Mouse (Mus musculus) liver, postnatal 0 days (tissue): Measurements from ENCODE around the gene Mad1l1. TPM values are rescaled to one million over a fixed set of nuclear protein-coding genes. Genes with fewer than 3 reads are reported as not detected.

Experiments used
- ATAC-seq: fragments of 200-750 bp; cut with Nextera tagmentation; 2 replicates; pipeline ENCODE4 v1.8.0; 2017; ENCODE audit warnings: mild to moderate bottlenecking, moderate library complexity
- DNase-seq: peaks from one replicate; pipeline ENCODE4 v3.0.0-alpha.2; 2016
- H3K27ac ChIP-seq: fragments of 300-500 bp; sonication (generic); 2 replicates; pipeline ENCODE4 v1.5.1; 2014; ENCODE audit warnings: antibody characterized with exemption, moderate library complexity, mild to moderate bottlenecking, low read depth
- H3K27me3 ChIP-seq: fragments of 300-500 bp; sonication (generic); 2 replicates; pipeline ENCODE4 v1.6.1; 2014; ENCODE audit warnings: low read length, control low read depth, mixed read lengths; ENCODE audit not compliant: insufficient read depth
- H3K36me3 ChIP-seq: fragments of 300-500 bp; sonication (generic); replicated peaks from 2 replicates; pipeline ENCODE4 v1.6.1; 2014; ENCODE audit warnings: mild to moderate bottlenecking, control low read depth, low read length, moderate library complexity, mixed read lengths; ENCODE audit not compliant: insufficient read depth
- H3K4me1 ChIP-seq: fragments of 300-500 bp; sonication (generic); 2 replicates; pipeline ENCODE4 v1.6.1; 2014; ENCODE audit warnings: antibody characterized with exemption, mild to moderate bottlenecking, control low read depth; ENCODE audit not compliant: insufficient read depth
- H3K4me2 ChIP-seq: fragments of 300-500 bp; sonication (generic); 2 replicates; pipeline ENCODE4 v1.6.1; 2014; ENCODE audit warnings: low read depth, mild to moderate bottlenecking, low read length, moderate library complexity, mixed read lengths
- H3K4me3 ChIP-seq: fragments of 300-500 bp; sonication (generic); 2 replicates; pipeline ENCODE4 v1.5.1; 2014; ENCODE audit warnings: low read depth, low read length
- H3K9ac ChIP-seq: fragments of 300-500 bp; sonication (generic); replicated peaks from 2 replicates; pipeline ENCODE4 v1.6.1; 2014; ENCODE audit warnings: mild to moderate bottlenecking, moderate library complexity
- H3K9me3 ChIP-seq: fragments of 300-500 bp; sonication (generic); 2 replicates; pipeline ENCODE4 v1.6.1; 2016; ENCODE audit warnings: mild to moderate bottlenecking, control low read depth, low read length, mixed read lengths
- CTCF ChIP-seq: sonication (generic); IDR thresholded peaks from 2 replicates; pipeline ENCODE4 v1.5.1; 2016; ENCODE audit warnings: antibody characterized with exemption, low read depth
- EP300 ChIP-seq: IDR thresholded peaks from 2 replicates; pipeline ENCODE4 v1.6.1; 2016; ENCODE audit warnings: antibody characterized with exemption, low read depth, mild to moderate bottlenecking
- WGBS: fragments of 180-500 bp; shearing (Covaris S2); extraction: QIAGEN DNeasy Blood & Tissue Kit; methylation state at CpG from one replicate; pipeline ENCODE4 v1.1.7; 2014; ENCODE audit not compliant: insufficient replicate concordance; 5-methylcytosine and 5-hydroxymethylcytosine counted together
- polyA plus RNA-seq: library from polyadenylated mRNA; unstranded; fragments of >200 nt; fragmentation: Nextera tagmentation; extraction: Ambion mirVana; gene quantifications from 2 replicates; pipeline ENCODE4 v1.2.1, GENCODE M21; 2015

The Mad1l1 gene
- polyA plus RNA-seq, 1 experiment from 2014 or later: 17.0 TPM

DNA sequence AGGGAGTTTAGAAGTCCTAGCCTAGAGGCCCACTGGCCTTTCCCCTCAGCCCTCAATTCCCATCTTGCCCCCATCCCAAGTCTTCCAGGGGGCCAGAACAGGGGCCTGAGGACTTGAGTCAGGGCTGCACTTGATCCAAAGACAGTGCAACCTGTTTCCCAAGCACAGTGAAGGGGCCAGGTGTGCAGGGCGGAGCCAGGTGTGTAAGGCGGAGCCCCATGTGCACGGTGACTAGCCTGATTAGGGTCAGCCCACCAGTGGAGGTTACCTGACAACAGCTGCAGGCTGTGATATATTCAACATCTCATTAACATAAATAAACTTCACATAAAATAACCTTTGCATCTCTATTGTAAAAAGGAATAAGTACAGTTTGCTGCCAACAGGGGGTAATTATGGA is 280.3 kb downstream of the Mad1l1 start:
- Histone ChIP-seq H3K4me1 (no peaks in the 10 kb centered on the region), H3K27me3 (no peaks in the 10 kb centered on the region), H3K9me3 (no peaks in the 10 kb centered on the region), H3K9ac (no peak overlapping the region), H3K27ac (no peak overlapping the region), H3K4me3 (no peak overlapping the region), H3K4me2 (no peak overlapping the region), H3K36me3 (no peaks in the 10 kb centered on the region)
- TF ChIP-seq CTCF (no peak), EP300 (no peak)
- ATAC-seq: no peak
- DNase-seq: no peak
- WGBS: 80% methylated on average over 3 of the region's 3 CpGs

- no peaks in the 10 kb centered on the region for H3K9me3 ChIP-seq
- no peak overlapping the region for H3K9ac ChIP-seq
- H3K4me1 ChIP-seq: peaks cover 14% of the 10 kb centered on the region
- H3K27me3 ChIP-seq: no peaks in the 10 kb centered on the region
- 74% methylated on average over 6 of the region's 6 CpGs for WGBS
- TF ChIP-seq EP300: no peak
- no peak; the same call in 1 of the 2 replicates for TF ChIP-seq CTCF
- ATAC-seq: no peak
- H3K36me3 ChIP-seq: no peaks in the 10 kb centered on the region
- H3K4me3 ChIP-seq: no peak overlapping the region
- DNase-seq: no peak
- H3K27ac ChIP-seq: no peak overlapping the region
- H3K4me2 ChIP-seq: no peak overlapping the region
These were observed 283.6 kb downstream of the Mad1l1 start for GRCm38 (mm10) chr5:140037587-140038233.

DNA sequence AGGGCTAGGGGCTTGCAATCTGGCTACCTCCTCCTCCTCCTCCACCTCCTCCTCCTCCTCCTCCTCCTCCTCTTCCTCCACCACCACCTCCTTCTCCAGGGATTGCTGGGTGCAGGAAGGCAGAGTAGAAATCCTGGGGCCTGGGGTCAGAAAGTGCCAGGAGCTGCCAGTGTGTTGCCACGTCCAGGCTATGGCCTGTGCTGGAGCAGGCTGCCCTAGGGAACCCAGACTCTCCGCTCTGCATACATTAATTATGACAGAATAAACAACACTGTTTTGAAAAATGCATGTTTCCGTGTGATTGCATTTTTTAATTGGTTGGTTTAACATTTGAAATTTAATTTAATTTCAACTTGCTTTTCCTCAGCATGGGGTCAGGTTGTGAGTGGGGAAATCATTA is 285.7 kb downstream of the Mad1l1 start:
- peaks cover 14% of the 10 kb centered on the region for H3K4me1 ChIP-seq
- no peak for TF ChIP-seq CTCF
- H3K9me3 ChIP-seq: no peaks in the 10 kb centered on the region
- DNase-seq (no peak), ATAC-seq (no peak)
- H3K36me3 ChIP-seq: no peaks in the 10 kb centered on the region
- 81% methylated on average over 3 of the region's 3 CpGs for WGBS
- H3K4me3 ChIP-seq: no peak overlapping the region
- H3K9ac ChIP-seq: no peak overlapping the region
- no peak overlapping the region for H3K4me2 ChIP-seq
- H3K27ac ChIP-seq: no peak overlapping the region
- no peaks in the 10 kb centered on the region for H3K27me3 ChIP-seq

GRCm38 (mm10) chr5:140035025-140035330 is 286.4 kb downstream of the Mad1l1 start:
- H3K4me2 ChIP-seq: peak overlapping the region; percentile 40; the same call in 1 of the 2 replicates
- ATAC-seq: peak; percentile 66
- DNase-seq: peak; percentile 43
- H3K36me3 ChIP-seq: no peaks in the 10 kb centered on the region
- 54% methylated on average over 1 of the region's 1 CpGs for WGBS
- TF ChIP-seq CTCF (peak; percentile 81), EP300 (no peak)
- no peak overlapping the region for H3K4me3 ChIP-seq
- peaks cover 14% of the 10 kb centered on the region for H3K4me1 ChIP-seq
- H3K9me3 ChIP-seq: no peaks in the 10 kb centered on the region
- H3K9ac ChIP-seq: no peak overlapping the region; the same call in 1 of the 2 replicates
- H3K27me3 ChIP-seq: no peaks in the 10 kb centered on the region
- peak overlapping the region; percentile 76 for H3K27ac ChIP-seq

DNA sequence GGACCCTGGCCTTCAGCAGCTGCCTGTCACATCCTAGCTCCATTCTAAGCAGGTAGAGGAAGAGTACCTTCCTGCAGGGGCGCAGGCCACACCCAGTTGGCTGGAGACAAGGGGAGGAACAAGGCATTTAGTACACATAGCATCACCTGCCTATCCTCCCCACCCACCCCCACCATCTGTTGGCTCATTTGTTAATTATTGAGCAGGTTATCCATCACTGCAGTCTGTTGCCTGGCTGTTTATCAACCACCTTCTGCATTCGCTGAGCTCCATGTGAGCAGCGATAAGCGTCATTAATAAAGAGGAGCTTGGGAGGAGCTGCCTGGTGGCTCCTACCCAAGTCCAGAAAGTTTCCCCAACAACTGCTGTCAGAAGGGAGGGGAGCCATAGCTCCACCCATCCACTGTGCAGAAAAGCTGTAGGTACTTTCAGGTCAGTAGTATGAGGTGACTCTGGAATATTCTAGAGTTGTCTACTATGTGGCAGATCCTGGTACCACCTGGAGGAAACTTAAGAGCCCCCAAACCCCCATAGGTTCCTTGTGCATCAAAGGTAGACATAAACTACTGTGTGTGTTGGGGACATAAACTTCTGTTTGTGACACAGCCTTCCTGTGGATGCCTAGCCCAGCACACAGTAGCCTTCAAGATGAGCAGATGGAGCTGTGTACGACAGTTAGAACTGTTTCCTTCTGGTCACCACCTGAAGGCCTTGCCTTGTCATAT is 286.9 kb downstream of the Mad1l1 start:
- no peak for TF ChIP-seq CTCF
- peak; percentile 96 for TF ChIP-seq EP300
- Histone ChIP-seq H3K4me3 (no peak overlapping the region), H3K36me3 (no peaks in the 10 kb centered on the region), H3K4me2 (peak overlapping the region; percentile 40), H3K4me1 (peaks cover 14% of the 10 kb centered on the region), H3K9ac (no peak overlapping the region; the same call in 1 of the 2 replicates), H3K27me3 (no peaks in the 10 kb centered on the region), H3K27ac (peak overlapping the region; percentile 76), H3K9me3 (no peaks in the 10 kb centered on the region)
- WGBS: 64% methylated on average over 5 of the region's 5 CpGs
- DNase-seq (peak; percentile 56), ATAC-seq (peak; percentile 90)

DNA sequence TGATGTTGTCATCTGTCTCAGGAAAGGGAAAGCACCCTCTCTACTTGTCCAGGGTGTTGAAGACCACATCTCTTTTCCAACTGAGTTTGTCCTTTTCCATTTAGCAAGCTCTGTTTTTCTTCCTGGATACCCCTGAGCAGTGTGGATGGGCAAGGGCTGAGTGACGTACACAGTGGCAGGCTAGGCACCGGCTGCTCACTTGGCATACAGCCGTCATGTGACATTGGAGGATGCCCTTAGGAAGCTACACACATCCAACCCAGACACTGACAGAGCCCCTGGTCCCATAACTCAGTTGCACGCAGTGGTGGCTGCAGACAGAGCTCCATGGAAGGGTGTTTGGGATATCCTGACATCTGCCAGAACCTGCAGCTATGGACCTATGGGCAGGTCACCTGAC is 295.0 kb downstream of the Mad1l1 start:
- H3K4me3 ChIP-seq: no peak overlapping the region
- no peaks in the 10 kb centered on the region for H3K9me3 ChIP-seq
- no peak for TF ChIP-seq CTCF
- no peak for TF ChIP-seq EP300
- DNase-seq (no peak), ATAC-seq (no peak)
- peaks cover 4% of the 10 kb centered on the region; the same call in 1 of the 2 replicates for H3K4me1 ChIP-seq
- H3K36me3 ChIP-seq: no peaks in the 10 kb centered on the region
- H3K9ac ChIP-seq: no peak overlapping the region
- no peaks in the 10 kb centered on the region for H3K27me3 ChIP-seq
- H3K4me2 ChIP-seq: no peak overlapping the region
- H3K27ac ChIP-seq: no peak overlapping the region
- WGBS: 82% methylated on average over 4 of the region's 4 CpGs
